Mouse (Mus musculus) left cerebral cortex, adult 2 months (tissue): ENCODE data around the gene Cd209g. TPM values are rescaled to one million over a fixed set of nuclear protein-coding genes. Genes with fewer than 3 reads are reported as not detected.
A peak's percentile ranks its signal among the peaks of the same experiment; 100 is the strongest.
"Not testable (repeated sequence)": the region's sequence is repeated elsewhere in the genome, so short reads cannot be mapped to it uniquely, and the experiment has no call there.

Experiments
- DNase-seq, 2 experiments: peaks; one replicate each; pipeline ENCODE4 v3.0.0; 2021 to 2022; ENCODE audit warnings: low spot score in 2 of 2, mixed read lengths in 1 of 2; ENCODE audit errors: extremely low spot score in 1 of 2
- H3K27ac ChIP-seq: fragments of 200-600 bp; 2 replicates; pipeline ENCODE4 v1.8.1; 2022
- H3K4me3 ChIP-seq: fragments of 200-600 bp; 2 replicates; pipeline ENCODE4 v1.8.1; 2022
- CTCF ChIP-seq: fragments of 200-600 bp; IDR thresholded peaks from 2 replicates; pipeline ENCODE4 v1.8.1; 2022; ENCODE audit warnings: antibody characterized with exemption, mild to moderate bottlenecking, moderate library complexity
- intact Hi-C: fragments of 180-260 bp; cut with DNase I; formaldehyde crosslinking; loops from one replicate; pipeline ENCODE4 v1.15.1; 2025
- long read RNA-seq, 2 experiments: library from polyadenylated mRNA; stranded (forward); transcript quantifications; one replicate each; pipeline ENCODE4 v2.0.0; 2021; ENCODE audit warnings: borderline mapping rate in 2 of 2
- total RNA-seq, 2 experiments: library from RNA; stranded (reverse); gene quantifications; 2 replicates each; pipeline ENCODE4 v1.2.3; 2021

The Cd209g gene
- not detected for total RNA-seq
- long read RNA-seq, experiment 1 = 0 reads
- long read RNA-seq, experiment 2 = 0 reads

- TF ChIP-seq CTCF = no peak
- Histone ChIP-seq H3K27ac (no peak within 1 kb of the TSS), H3K4me3 (no peak within 1 kb of the TSS)
- DNase-seq = no peak
- intact Hi-C loops = no loop called here
Measured at GRCm38 (mm10) chr8:4133798-4134197, at the start of gene Cd209g. TSS of gene Cd209g (plus strand) at chr8:4134098.

GRCm38 (mm10) chr8:4087180-4087722 lies 46.6 kb upstream of the Cd209g start:
- H3K4me3 ChIP-seq, DNase-seq, intact Hi-C loops, H3K27ac ChIP-seq: not testable (repeated sequence)

GRCm38 (mm10) chr8:4088514-4088913 lies 45.4 kb upstream of the Cd209g start:
- DNase-seq, intact Hi-C loops, H3K27ac ChIP-seq, H3K4me3 ChIP-seq: not testable (repeated sequence)

GRCm38 (mm10) chr8:4105735-4106134 lies 28.2 kb upstream of the Cd209g start, which contains the start of gene Cd209f:
TSS of gene Cd209f (minus strand) at chr8:4105835.
- DNase-seq, H3K4me3 ChIP-seq, H3K27ac ChIP-seq, intact Hi-C loops: not testable (repeated sequence)

GRCm38 (mm10) chr8:4139660-4140646 lies 6.1 kb downstream of the Cd209g start:
- intact Hi-C loops = loop anchor here (2.0 to 10.0 kb wide), 4 partner anchors 117 to 449 kb away; partner anchors contain the start of gene Ctxn1
- no peak overlapping the region for H3K4me3 ChIP-seq
- H3K27ac ChIP-seq = no peak overlapping the region
- peak; percentile 73 for TF ChIP-seq CTCF
- DNase-seq = peak; percentile 76 to 78

GRCm38 (mm10) chr8:4141721-4142120 lies 7.8 kb downstream of the Cd209g start:
- TF ChIP-seq CTCF = peak; percentile 28
- intact Hi-C loops = loop anchor here (2.0 to 10.0 kb wide), 4 partner anchors 116 to 447 kb away; partner anchors contain the start of gene Ctxn1

GRCm38 (mm10) chr8:4147272-4147671 lies 13.4 kb downstream of the Cd209g start:
- intact Hi-C loops = loop anchor here (10.0 kb wide), 1 partner anchor 228 kb away; no protein-coding TSS in a partner anchor
- no peak for TF ChIP-seq CTCF
- H3K4me3 ChIP-seq = no peak overlapping the region
- no peak for DNase-seq
- no peak overlapping the region for H3K27ac ChIP-seq

More at GRCm38 (mm10) chr8:4141721-4142120, 7.8 kb downstream of the Cd209g start:
- no peak overlapping the region for H3K27ac ChIP-seq
- DNase-seq = no peak
- no peak overlapping the region for H3K4me3 ChIP-seq

GRCm38 (mm10) chr8:4154878-4155277 lies 21.0 kb downstream of the Cd209g start:
- Histone ChIP-seq H3K27ac (no peak overlapping the region), H3K4me3 (no peak overlapping the region)
- intact Hi-C loops = no loop called here
- no peak for DNase-seq
- TF ChIP-seq CTCF = no peak

- no peak for DNase-seq
- H3K4me3 ChIP-seq = no peak overlapping the region
- TF ChIP-seq CTCF = no peak
Measured at GRCm38 (mm10) chr8:4162786-4163185, 28.9 kb downstream of the Cd209g start.

GRCm38 (mm10) chr8:4165176-4165851 lies 31.4 kb downstream of the Cd209g start:
- H3K4me3 ChIP-seq = peak overlapping the region; percentile 41
- intact Hi-C loops = loop anchor here (5.0 to 10.0 kb wide), 3 partner anchors 92 to 509 kb away; partner anchors contain the start of gene Ctxn1
- no peak for TF ChIP-seq CTCF
- peak overlapping the region; percentile 47; the same call in 1 of the 2 replicates for H3K27ac ChIP-seq
- no peak for DNase-seq

More at GRCm38 (mm10) chr8:4162786-4163185, 28.9 kb downstream of the Cd209g start:
- intact Hi-C loops = loop anchor here (10.0 kb wide), 2 partner anchors 352 to 512 kb away; no protein-coding TSS in a partner anchor
- H3K27ac ChIP-seq = no peak overlapping the region
